Mouse (Mus musculus) neural tube, embryonic 15.5 days (tissue): Measurements from ENCODE around the gene Hnrnpl. TPM values are rescaled to one million over a fixed set of nuclear protein-coding genes. Genes with fewer than 3 reads are reported as not detected.

Source experiments
- ATAC-seq: fragments of 200-750 bp; cut with Nextera tagmentation; 2 replicates; pipeline ENCODE4 v1.8.0; 2017; ENCODE audit warnings: mild to moderate bottlenecking, moderate TSS enrichment, moderate library complexity; ENCODE audit not compliant: low FRiP score
- H3K27ac ChIP-seq: fragments of 300-500 bp; sonication (generic); replicated peaks from 2 replicates; pipeline ENCODE4 v1.5.1; 2015; ENCODE audit warnings: mild to moderate bottlenecking, inconsistent platforms
- H3K27me3 ChIP-seq: fragments of 300-500 bp; sonication (generic); replicated peaks from 2 replicates; pipeline ENCODE4 v1.6.1; 2015; ENCODE audit warnings: inconsistent platforms
- H3K36me3 ChIP-seq: fragments of 300-500 bp; sonication (generic); 2 replicates; pipeline ENCODE4 v1.6.1; 2015; ENCODE audit warnings: inconsistent platforms
- H3K4me1 ChIP-seq: fragments of 300-500 bp; sonication (generic); 2 replicates; pipeline ENCODE4 v1.6.1; 2015; ENCODE audit warnings: inconsistent platforms
- H3K4me2 ChIP-seq: fragments of 300-500 bp; sonication (generic); 2 replicates; pipeline ENCODE4 v1.6.1; 2015; ENCODE audit warnings: inconsistent platforms, mild to moderate bottlenecking, moderate library complexity
- H3K4me3 ChIP-seq: fragments of 300-500 bp; sonication (generic); replicated peaks from 2 replicates; pipeline ENCODE4 v1.5.1; 2015; ENCODE audit warnings: mild to moderate bottlenecking, inconsistent platforms
- H3K9ac ChIP-seq: fragments of 300-500 bp; sonication (generic); replicated peaks from 2 replicates; pipeline ENCODE4 v1.6.1; 2015; ENCODE audit warnings: mild to moderate bottlenecking, inconsistent platforms
- H3K9me3 ChIP-seq: fragments of 300-500 bp; sonication (generic); replicated peaks from 2 replicates; pipeline ENCODE4 v1.6.1; 2016; ENCODE audit warnings: inconsistent platforms
- WGBS: fragments of 180-500 bp; shearing (Covaris S2); methylation state at CpG from one replicate; pipeline ENCODE4 v1.1.7; 2015; ENCODE audit warnings: mixed read lengths; 5-methylcytosine and 5-hydroxymethylcytosine counted together
- polyA plus RNA-seq: library from polyadenylated mRNA; unstranded; fragments of >200 nt; fragmentation: Nextera tagmentation; extraction: Ambion mirVana; gene quantifications from 2 replicates; pipeline ENCODE4 v1.2.1, GENCODE M21; 2015

Hnrnpl gene
- polyA plus RNA-seq = 158 and 164 TPM in 2 replicates

DNA sequence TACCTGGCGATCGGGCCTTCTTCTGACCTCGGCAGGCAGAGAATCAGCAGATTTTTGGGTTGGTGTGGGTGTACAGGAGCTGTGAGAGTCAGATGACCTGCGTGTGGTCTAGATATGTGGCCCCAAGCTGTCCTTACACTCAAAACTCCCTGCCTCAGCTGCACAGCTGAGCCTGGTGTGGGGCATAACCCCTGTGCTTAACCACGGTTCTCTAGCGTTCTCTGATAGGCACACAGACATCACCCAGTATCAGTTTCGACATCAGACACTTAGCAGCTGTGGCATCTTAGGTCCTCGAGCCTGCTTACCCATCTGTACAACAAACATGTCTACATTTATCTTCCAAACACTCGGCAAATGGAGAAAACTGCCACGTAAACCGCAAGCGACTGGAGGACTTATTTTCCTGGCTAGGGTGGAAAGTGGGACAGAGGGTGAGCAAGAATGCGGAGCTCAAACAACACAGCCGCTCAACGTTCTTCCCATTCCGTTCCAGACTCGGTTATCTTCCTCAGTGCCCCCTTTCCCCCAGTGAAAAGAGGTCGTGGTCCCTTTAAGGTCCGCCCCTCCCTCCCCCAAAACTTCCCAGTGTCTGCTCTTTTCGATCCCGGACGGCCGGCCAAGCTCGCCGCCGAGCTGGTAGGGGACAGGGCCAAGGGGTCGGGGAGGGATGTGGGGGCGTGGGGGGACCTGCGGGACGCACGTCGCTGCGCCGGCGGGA is at the start of gene Hnrnpl:
Hnrnpl (plus strand) TSS at position 321 of the 721 bp plus-strand sequence.
- peak; percentile 2; the same call in 1 of the 2 replicates for ATAC-seq
- WGBS = 3% methylated on average over 34 of the region's 35 CpGs
- Histone ChIP-seq H3K27ac (peak within 1 kb of the TSS; percentile 100), H3K4me3 (peak within 1 kb of the TSS; percentile 83), H3K4me1 (peaks cover 28% of the 10 kb centered on the region), H3K36me3 (peaks cover 6% of the 10 kb centered on the region), H3K9me3 (no peaks in the 10 kb centered on the region), H3K27me3 (no peaks in the 10 kb centered on the region), H3K4me2 (peak within 1 kb of the TSS; percentile 87), H3K9ac (peak within 1 kb of the TSS; percentile 83)

DNA sequence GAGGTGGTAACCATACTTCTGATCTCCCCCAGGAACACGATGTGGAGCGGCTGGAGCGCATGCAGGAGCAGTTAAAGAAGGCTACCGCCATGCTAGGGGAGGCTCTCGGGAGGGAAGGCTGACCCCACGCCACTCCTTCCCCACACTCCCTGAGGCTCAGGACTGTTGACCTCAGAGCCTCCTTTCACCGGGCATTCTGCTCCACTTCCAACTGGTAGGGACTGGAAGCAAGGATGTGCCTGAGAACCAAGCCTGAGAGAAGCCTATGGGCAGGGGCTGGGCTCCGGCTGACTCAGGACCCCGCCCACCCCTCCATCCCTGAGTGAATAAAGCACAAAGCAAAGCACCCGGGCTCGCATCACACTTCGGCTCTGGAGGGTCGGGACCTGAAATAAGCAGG is 49.7 kb upstream of the Hnrnpl start:
- H3K36me3 ChIP-seq = peaks cover 46% of the 10 kb centered on the region
- ATAC-seq = no peak
- no peak overlapping the region for H3K4me3 ChIP-seq
- peaks cover 9% of the 10 kb centered on the region for H3K4me1 ChIP-seq
- H3K9me3 ChIP-seq = no peaks in the 10 kb centered on the region
- peaks cover 16% of the 10 kb centered on the region for H3K27me3 ChIP-seq
- H3K9ac ChIP-seq = no peak overlapping the region
- WGBS = 81% methylated on average over 13 of the region's 13 CpGs
- no peak overlapping the region for H3K27ac ChIP-seq
- no peak overlapping the region for H3K4me2 ChIP-seq

DNA sequence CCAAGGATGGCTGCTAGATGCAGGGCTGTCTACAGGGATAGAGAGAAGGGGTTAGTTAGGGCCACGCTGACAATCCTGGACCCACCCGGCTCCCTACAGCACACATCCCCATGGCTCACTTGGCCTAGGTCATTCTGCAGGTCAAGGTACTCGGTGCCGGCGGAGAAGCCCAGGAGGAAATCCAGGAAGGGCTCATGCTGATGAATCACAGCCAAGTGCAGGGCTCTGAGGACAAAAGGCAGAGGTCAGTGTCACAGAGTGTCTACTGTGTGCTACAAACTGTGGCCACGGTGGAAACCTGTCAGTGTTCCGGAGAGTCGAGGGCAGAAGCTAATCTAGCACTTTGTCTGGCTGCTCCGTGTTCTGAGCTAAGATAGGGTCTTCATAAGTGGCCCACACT is 46.4 kb upstream of the Hnrnpl start:
- no peak for ATAC-seq
- Histone ChIP-seq H3K4me1 (peaks cover 16% of the 10 kb centered on the region), H3K36me3 (peaks cover 46% of the 10 kb centered on the region), H3K27ac (no peak overlapping the region), H3K9me3 (no peaks in the 10 kb centered on the region), H3K9ac (no peak overlapping the region), H3K4me2 (no peak overlapping the region), H3K4me3 (no peak overlapping the region), H3K27me3 (peaks cover under 1% of the 10 kb centered on the region; the same call in 1 of the 2 replicates)
- WGBS = 93% methylated on average over 9 of the region's 9 CpGs

DNA sequence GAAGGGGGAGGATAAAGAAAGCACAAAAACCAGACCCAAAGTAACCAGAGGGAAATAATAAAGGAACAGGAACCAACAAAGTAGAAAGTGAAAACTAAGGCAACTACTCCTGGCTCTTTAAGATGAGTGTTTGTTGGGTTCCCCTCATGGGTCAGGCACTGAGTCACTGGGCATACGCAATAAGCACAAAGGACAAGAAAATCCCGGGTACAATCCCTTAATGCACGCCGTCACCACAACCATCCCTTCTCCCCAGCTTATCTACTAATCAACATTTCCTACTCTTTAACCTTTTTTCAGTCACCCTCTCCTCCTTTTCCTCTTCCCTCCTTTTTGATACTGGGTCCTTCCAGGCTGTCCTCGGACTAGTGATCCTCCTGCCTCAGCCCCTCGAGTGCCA is 43.1 kb upstream of the Hnrnpl start:
- Histone ChIP-seq H3K27ac (no peak overlapping the region), H3K4me1 (peaks cover 39% of the 10 kb centered on the region), H3K36me3 (peaks cover 27% of the 10 kb centered on the region), H3K9ac (0 out of 2 replicates have a peak overlapping the region, but pooled peaks have one; percentile 66), H3K4me3 (peak overlapping the region; percentile 69), H3K4me2 (peak overlapping the region; percentile 70), H3K9me3 (no peaks in the 10 kb centered on the region), H3K27me3 (no peaks in the 10 kb centered on the region)
- 88% methylated on average over 6 of the region's 6 CpGs for WGBS
- ATAC-seq = no peak

DNA sequence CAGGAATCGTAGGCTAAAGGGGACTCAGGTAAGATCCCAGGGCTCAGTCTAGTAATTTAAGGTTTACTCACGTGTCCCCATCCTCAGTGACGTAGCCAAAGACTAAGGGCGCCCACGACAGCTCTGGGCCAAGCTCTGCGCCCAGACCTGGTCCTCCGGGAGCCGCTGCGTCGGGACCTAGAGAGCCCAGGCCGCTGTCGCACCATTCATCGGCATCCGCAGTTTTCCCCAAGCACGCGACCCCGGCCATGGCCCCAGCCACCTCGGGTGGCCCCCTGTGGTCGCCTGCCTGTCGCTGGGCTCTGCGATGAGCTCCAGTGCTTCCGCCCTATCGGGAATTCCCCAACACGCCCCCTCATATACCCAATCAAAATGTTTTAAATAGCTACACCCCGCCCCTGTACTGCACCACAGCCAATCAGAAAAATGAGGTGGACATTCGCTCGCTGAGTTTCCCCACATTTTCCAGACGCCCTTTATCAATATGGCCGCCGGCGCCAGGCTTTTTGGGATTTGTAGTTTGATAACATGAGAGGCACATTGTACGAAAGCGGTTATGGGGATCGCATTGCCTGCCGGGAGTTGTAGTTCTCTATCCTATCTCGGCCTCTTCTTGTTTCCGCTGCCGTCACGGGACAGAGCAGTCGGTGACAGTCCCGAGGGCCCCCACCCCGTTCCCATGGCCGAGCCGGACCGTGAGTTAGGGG is 42.0 kb upstream of the Hnrnpl start, which contains the start of gene Sirt2:
Sirt2 (plus strand) TSS at position 563 of the 707 bp plus-strand sequence.
- Histone ChIP-seq H3K4me3 (peak within 1 kb of the TSS; percentile 69), H3K9me3 (no peaks in the 10 kb centered on the region), H3K27ac (peak within 1 kb of the TSS; percentile 58; the same call in 1 of the 2 replicates), H3K36me3 (peaks cover 16% of the 10 kb centered on the region), H3K4me1 (peaks cover 39% of the 10 kb centered on the region), H3K9ac (peak within 1 kb of the TSS; percentile 68), H3K4me2 (peak within 1 kb of the TSS; percentile 70), H3K27me3 (no peaks in the 10 kb centered on the region)
- 0% methylated on average over 45 of the region's 45 CpGs for WGBS
- peak; percentile 97 for ATAC-seq

DNA sequence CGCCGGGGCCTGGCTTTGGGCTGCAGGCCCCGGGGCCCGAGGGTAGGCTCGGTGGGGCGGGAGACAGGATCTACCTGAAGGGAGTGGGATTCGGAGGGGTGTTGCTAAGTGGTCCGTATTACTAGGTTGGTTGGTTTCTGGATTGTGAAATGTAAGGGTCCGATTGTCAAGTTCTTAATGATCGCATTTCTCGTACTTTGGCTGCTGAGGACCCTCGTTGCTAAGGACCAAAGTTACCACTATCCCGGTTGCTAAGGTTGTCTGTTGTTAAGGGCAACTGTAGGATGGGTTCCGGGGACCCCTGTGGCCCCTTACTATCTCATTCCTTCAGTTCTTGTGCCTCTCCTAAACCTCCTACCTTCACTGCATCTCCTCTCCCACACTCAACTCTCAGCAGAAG is 41.4 kb upstream of the Hnrnpl start:
- ATAC-seq = peak; percentile 29
- Histone ChIP-seq H3K4me3 (peak overlapping the region; percentile 69), H3K4me1 (peaks cover 39% of the 10 kb centered on the region), H3K9me3 (no peaks in the 10 kb centered on the region), H3K27me3 (no peaks in the 10 kb centered on the region), H3K9ac (peak overlapping the region; percentile 68), H3K36me3 (peaks cover 10% of the 10 kb centered on the region), H3K27ac (no peak overlapping the region), H3K4me2 (peak overlapping the region; percentile 60)
- 6% methylated on average over 14 of the region's 14 CpGs for WGBS

DNA sequence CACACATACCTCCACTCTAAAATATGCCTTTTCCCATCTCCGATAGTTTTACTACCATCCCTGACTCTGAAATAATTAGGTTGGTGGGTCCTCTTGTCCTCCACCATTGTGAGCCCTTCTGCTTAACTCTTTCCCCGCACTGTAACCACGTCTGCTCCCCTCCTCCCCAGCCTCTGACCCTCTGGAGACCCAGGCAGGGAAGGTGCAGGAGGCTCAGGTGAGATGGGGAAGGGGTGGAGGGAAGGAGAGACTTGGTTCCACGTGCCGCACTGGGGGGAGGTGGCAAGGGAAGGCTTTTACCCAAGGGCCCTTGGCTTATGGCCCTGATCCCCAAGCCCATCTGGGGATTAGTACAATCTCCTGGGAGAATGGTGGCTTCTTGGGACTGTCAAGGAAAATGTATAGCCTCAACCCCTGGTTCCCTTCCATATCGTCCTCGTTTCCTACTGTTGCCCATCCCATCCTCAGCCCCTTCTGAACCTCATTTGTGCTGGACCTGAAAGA is 40.8 kb upstream of the Hnrnpl start, which contains the start of gene Nfkbib:
Nfkbib (minus strand) TSS at position 51 of the 504 bp plus-strand sequence.
- H3K4me3 ChIP-seq = peak within 1 kb of the TSS; percentile 69
- 67% methylated on average over 7 of the region's 7 CpGs for WGBS
- H3K9me3 ChIP-seq = no peaks in the 10 kb centered on the region
- peak within 1 kb of the TSS; percentile 70 for H3K4me2 ChIP-seq
- H3K27ac ChIP-seq = 0 out of 2 replicates have a peak within 1 kb of the TSS, but pooled peaks have one; percentile 58
- H3K36me3 ChIP-seq = peaks cover 6% of the 10 kb centered on the region
- no peak for ATAC-seq
- H3K9ac ChIP-seq = peak within 1 kb of the TSS; percentile 68
- peaks cover 39% of the 10 kb centered on the region for H3K4me1 ChIP-seq
- no peaks in the 10 kb centered on the region for H3K27me3 ChIP-seq

DNA sequence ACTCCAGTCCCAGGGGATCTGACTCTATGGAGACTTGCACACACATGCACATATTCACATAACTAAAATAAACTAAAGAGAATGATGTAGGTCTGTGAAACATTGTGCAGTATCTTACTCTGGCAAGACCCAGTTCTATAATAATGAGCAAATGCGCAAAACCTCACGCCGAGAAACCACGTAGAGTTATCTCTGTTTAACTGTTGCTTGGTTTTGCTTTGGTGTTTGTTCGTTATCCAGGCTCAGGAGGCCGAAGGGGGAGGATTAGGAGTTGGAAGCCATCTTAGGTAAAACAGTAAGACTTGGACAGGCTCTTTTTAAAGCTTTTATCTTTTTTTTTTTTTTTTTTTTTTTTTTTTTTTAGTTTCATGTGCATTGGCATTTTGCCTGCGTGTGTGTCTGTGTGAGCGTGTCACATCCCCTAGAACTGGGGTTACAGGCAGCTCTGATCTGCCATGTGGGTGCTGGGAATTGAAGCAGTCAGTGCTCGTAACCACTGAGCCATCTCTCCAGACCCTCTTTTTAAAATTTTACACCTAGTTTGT is 38.9 kb upstream of the Hnrnpl start:
- no peak for ATAC-seq
- 93% methylated on average over 9 of the region's 9 CpGs for WGBS
- H3K4me1 ChIP-seq = peaks cover 46% of the 10 kb centered on the region
- no peak overlapping the region for H3K4me3 ChIP-seq
- no peaks in the 10 kb centered on the region for H3K27me3 ChIP-seq
- H3K9me3 ChIP-seq = no peaks in the 10 kb centered on the region
- H3K4me2 ChIP-seq = no peak overlapping the region
- H3K9ac ChIP-seq = no peak overlapping the region
- peaks cover 6% of the 10 kb centered on the region; the same call in 1 of the 2 replicates for H3K36me3 ChIP-seq
- H3K27ac ChIP-seq = no peak overlapping the region

DNA sequence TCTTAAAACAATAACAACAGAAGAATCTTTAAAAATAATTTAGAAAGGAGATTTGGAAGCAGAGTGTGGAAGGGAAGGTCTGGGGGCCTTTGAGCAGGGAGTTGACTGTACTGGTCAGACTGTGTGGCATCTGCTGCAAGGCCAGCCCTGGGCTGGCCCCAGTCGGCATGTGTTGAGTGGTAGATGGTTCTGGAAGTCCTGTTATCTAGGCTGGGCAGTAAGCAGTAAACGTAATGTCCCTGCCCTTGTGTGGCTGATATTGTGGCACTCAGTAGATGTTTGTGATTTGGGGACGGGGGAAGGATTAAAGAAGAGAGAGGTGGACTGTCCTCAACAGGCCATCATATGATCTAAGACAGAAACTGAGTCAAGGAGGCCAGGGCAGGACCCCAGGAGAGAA is 38.0 kb upstream of the Hnrnpl start:
- H3K4me1 ChIP-seq = peaks cover 38% of the 10 kb centered on the region
- no peak overlapping the region for H3K4me2 ChIP-seq
- no peak overlapping the region for H3K9ac ChIP-seq
- no peak overlapping the region for H3K27ac ChIP-seq
- H3K36me3 ChIP-seq = peaks cover 6% of the 10 kb centered on the region; the same call in 1 of the 2 replicates
- ATAC-seq = no peak
- WGBS = 96% methylated on average over 3 of the region's 3 CpGs
- no peak overlapping the region for H3K4me3 ChIP-seq
- H3K9me3 ChIP-seq = no peaks in the 10 kb centered on the region
- H3K27me3 ChIP-seq = no peaks in the 10 kb centered on the region

DNA sequence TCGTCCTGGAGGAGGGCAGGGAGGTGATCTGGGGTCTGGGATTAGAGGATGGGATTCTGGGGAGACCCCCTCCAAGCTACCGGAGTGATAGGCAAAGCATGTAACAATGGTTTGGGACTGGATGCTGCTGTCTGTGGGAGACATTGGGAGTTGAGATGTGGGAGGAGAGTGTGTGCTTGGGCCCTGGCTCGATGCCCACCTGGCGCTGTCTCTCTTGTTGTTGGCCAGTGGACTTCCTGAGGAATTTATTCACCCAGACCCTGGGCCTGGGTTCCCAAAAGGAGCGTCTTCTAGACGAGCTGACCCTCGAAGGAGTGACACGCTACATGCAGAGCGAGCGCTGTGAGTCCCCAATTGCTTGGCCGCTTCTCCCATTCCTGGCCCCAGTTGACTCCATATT is 36.5 kb upstream of the Hnrnpl start:
- peaks cover 9% of the 10 kb centered on the region for H3K36me3 ChIP-seq
- no peak overlapping the region for H3K9ac ChIP-seq
- H3K27me3 ChIP-seq = no peaks in the 10 kb centered on the region
- no peaks in the 10 kb centered on the region for H3K9me3 ChIP-seq
- no peak for ATAC-seq
- H3K4me3 ChIP-seq = no peak overlapping the region
- 89% methylated on average over 11 of the region's 11 CpGs for WGBS
- no peak overlapping the region for H3K4me2 ChIP-seq
- H3K27ac ChIP-seq = no peak overlapping the region
- H3K4me1 ChIP-seq = peaks cover 31% of the 10 kb centered on the region

DNA sequence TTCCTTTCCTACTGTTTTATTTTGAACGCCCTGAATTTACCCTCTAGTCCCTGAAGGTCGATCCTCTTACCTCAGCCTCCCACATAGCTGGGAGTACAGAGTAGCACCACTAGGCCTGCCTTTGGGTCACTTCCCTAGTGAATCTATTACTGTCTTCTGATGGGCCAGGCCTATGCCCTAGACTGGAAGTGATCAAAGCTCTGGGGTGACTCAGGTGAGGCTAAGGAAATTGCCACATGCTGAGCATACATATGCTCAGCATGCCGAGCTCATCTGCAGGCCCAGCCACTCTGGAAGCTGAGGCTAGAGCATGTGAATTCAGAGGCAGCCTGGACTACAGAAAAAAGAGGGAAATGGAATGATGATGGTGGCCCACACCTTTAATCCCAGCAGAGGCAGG is 35.2 kb upstream of the Hnrnpl start:
- Histone ChIP-seq H3K4me1 (peaks cover 18% of the 10 kb centered on the region), H3K9me3 (no peaks in the 10 kb centered on the region), H3K27ac (no peak overlapping the region), H3K36me3 (peaks cover 14% of the 10 kb centered on the region), H3K4me2 (no peak overlapping the region), H3K9ac (no peak overlapping the region), H3K27me3 (no peaks in the 10 kb centered on the region), H3K4me3 (no peak overlapping the region)
- 79% methylated on average over 3 of the region's 3 CpGs for WGBS
- no peak for ATAC-seq
